Mouse (Mus musculus) liver, postnatal 0 days (tissue): ENCODE results near the gene Shmt1.

Experiments used
- CTCF ChIP-seq: sonication (generic); IDR thresholded peaks from 2 replicates; pipeline ENCODE4 v1.5.1; 2016; ENCODE audit warnings: antibody characterized with exemption, low read depth
- EP300 ChIP-seq: IDR thresholded peaks from 2 replicates; pipeline ENCODE4 v1.6.1; 2016; ENCODE audit warnings: antibody characterized with exemption, low read depth, mild to moderate bottlenecking

DNA sequence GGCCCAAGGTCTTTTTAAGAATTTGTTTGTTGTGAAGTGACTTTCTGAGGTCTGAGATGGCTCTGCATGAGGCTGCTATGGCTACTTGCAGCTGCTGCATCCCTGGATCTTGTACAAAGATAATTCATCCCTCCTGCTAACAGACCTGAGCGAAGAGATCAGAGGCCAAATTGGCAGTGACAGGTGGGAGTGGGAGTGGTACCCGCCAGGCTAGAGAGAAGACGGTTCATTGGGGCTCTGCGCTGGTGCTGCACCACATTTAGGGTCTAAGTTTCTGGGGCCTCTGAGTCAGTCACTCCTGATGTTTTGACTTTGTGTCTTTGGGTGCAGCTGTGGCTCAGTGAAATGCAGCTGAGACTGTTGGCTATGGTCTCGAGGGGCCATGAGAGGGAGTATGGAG, 31.9 kb upstream of the Shmt1 start:
- TF ChIP-seq EP300 (no peak), CTCF (no peak)
